Mouse (Mus musculus): ENCODE measurements around the gene Erc1.

DNA sequence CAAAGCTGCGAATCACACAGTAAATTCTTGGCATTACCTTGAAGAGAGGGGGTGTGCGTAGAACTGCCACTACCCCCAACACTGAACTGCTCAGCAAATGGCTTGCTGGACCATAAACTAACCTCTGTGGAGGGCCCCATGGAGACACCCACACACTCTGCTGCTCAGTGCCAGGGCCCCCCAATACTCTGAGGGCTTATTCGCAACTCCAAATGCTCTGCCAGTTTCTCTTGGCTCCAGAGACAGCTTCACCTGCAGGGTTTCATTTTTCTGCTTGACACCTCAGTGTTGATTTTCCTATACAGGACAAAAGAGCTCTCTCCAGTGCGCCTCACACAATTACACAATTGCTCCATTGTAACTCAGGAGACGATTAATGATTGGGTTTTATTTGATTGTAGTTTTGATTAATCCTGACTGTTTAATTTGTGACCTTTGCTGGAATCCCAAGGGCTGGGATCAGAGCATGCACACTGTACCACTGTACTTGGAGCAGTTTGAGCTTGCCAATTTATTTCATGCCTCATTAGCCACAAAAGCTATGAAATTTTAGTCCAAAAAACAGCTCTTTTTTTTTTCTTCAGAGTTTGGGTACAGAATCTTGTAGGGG lies 173.7 kb downstream of the Erc1 start:
- no peak for TF ChIP-seq MYOG (IDR thresholded peaks at IDR 0.05; ENCODE audit: control insufficient read depth in 1 of 3, insufficient read depth in 1 of 3, insufficient read length in 2 of 3, low read depth in 2 of 3)
- TF ChIP-seq POLR2A (IDR thresholded peaks at IDR 0.05; ENCODE audit: insufficient read length, low read depth) = no peak
- TF ChIP-seq E2F4 (IDR thresholded peaks at IDR 0.05; ENCODE audit: insufficient read depth) = no peak
- TF ChIP-seq USF1 (IDR thresholded peaks at IDR 0.05; ENCODE audit: low read depth) = no peak
- TF ChIP-seq POLR2AphosphoS2 (IDR thresholded peaks at IDR 0.05; ENCODE audit: insufficient read length, low read depth) = no peak
- no peak for TF ChIP-seq CEBPB (IDR thresholded peaks at IDR 0.05; ENCODE audit: insufficient read depth, poor library complexity, severe bottlenecking)
